Mouse (Mus musculus): ENCODE results near the gene Gm21983. TPM values are rescaled to one million over a fixed set of nuclear protein-coding genes. Genes with fewer than 3 reads are reported as not detected.
A peak's percentile ranks its signal among the peaks of the same experiment; 100 is the strongest.

Gm21983 gene
- total RNA-seq, 2 experiments from 2014 or later: 0.18 TPM; not detected in 1

GRCm38 (mm10) chr7:27136410-27136996, 44.4 kb downstream of the Gm21983 start:
- intact Hi-C loops (cut with DNase I): no loop called here
- no peak for TF ChIP-seq CTCF (IDR thresholded peaks at IDR 0.05)

GRCm38 (mm10) chr7:27133757-27134156, 47.1 kb downstream of the Gm21983 start:
- DNase-seq: no peak
- Histone ChIP-seq H3K4me3 (no peak overlapping the region), H3K27ac (no peak overlapping the region)
- intact Hi-C loops (cut with DNase I): loop anchor here (2.0 kb wide), 3 partner anchors 25 to 151 kb away; no protein-coding TSS in a partner anchor
- no peak for TF ChIP-seq CTCF (IDR thresholded peaks at IDR 0.05)

More at GRCm38 (mm10) chr7:27136410-27136996, 44.4 kb downstream of the Gm21983 start:
- no peak overlapping the region for H3K4me3 ChIP-seq
- no peak for DNase-seq
- no peak overlapping the region for H3K27ac ChIP-seq

GRCm38 (mm10) chr7:27133156-27133555, 47.7 kb downstream of the Gm21983 start:
- Histone ChIP-seq H3K4me3 (no peak overlapping the region), H3K27ac (no peak overlapping the region)
- TF ChIP-seq CTCF (IDR thresholded peaks at IDR 0.05): no peak
- DNase-seq: peak; percentile 39
- intact Hi-C loops (cut with DNase I): loop anchor here (2.0 kb wide), 3 partner anchors 26 to 152 kb away; no protein-coding TSS in a partner anchor

- intact Hi-C loops (cut with DNase I): loop anchor here (2.0 kb wide), 3 partner anchors 26 to 152 kb away; no protein-coding TSS in a partner anchor
- peak; percentile 65 for TF ChIP-seq CTCF (IDR thresholded peaks at IDR 0.05)
- H3K27ac ChIP-seq: no peak overlapping the region
- no peak overlapping the region for H3K4me3 ChIP-seq
- DNase-seq: peak; percentile 67
These were observed 48.3 kb downstream of the Gm21983 start for GRCm38 (mm10) chr7:27132588-27132987.

GRCm38 (mm10) chr7:27131387-27131786, 49.5 kb downstream of the Gm21983 start:
- intact Hi-C loops (cut with DNase I): no loop called here
- H3K4me3 ChIP-seq: no peak overlapping the region
- TF ChIP-seq CTCF (IDR thresholded peaks at IDR 0.05): peak; percentile 31

DNA sequence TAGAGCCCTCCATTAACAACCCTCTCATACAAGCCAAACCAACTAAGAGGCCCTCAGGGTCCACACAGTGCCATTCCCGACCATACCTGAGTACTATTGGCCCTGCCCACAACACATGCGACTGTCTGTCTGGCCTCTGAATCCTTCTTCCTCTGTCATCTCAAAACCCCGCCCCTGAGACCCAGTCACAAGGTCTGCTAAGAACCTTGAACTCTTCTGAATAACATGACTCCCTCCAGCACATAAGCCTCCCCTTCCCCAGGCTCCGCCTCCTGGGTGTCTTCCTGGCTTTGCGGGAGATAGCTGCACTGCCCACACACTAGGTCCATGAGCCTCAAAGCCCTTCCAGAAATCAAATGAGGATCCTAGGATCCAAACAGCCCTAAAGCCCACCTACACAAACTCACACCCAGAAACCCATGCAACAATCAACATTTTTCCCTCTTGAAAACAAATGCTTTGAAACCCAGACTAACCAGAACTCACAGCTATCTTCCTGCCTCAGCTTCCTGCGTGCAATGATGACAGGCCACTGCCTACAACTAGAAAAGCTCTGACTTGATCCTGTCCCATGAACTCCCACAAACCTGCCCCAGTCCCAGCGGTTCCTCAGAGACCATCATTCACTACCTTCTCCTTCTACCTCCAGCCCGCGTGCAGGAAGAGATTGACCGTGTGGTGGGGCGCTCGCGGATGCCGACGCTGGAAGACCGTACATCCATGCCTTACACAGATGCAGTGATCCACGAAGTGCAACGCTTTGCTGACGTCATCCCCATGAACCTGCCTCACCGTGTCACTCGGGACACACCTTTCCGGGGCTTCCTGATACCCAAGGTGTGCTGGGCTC, 50.1 kb downstream of the Gm21983 start:
- Histone ChIP-seq H3K27ac (no peak overlapping the region), H3K4me3 (no peak overlapping the region)
- DNase-seq: no peak
- intact Hi-C loops (cut with DNase I): no loop called here
- no peak for TF ChIP-seq CTCF (IDR thresholded peaks at IDR 0.05)

More at GRCm38 (mm10) chr7:27131387-27131786, 49.5 kb downstream of the Gm21983 start:
- DNase-seq: no peak
- H3K27ac ChIP-seq: no peak overlapping the region

GRCm38 (mm10) chr7:27129811-27130210, 51.1 kb downstream of the Gm21983 start:
- Histone ChIP-seq H3K27ac (no peak overlapping the region), H3K4me3 (no peak overlapping the region)
- intact Hi-C loops (cut with DNase I): no loop called here
- TF ChIP-seq CTCF (IDR thresholded peaks at IDR 0.05): no peak
- no peak for DNase-seq

DNA sequence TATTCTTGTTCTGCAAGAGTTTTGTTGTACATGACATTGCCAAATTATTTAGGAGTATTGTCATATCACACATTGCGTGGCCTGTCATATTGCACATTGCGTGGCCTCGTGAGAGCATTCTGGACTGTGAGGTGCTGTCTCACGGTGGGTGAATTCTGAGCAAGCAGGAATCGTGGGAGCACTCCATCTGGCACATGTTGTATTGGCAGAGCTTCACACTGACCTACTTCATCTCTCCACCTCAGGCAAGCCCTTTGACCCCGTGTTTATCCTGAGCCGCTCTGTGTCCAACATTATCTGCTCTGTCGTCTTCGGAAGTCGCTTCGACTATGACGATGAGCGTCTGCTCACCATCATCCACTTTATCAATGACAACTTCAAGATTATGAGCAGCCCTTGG, 51.9 kb downstream of the Gm21983 start:
- DNase-seq: no peak
- no peak for TF ChIP-seq CTCF (IDR thresholded peaks at IDR 0.05)
- Histone ChIP-seq H3K27ac (no peak overlapping the region), H3K4me3 (no peak overlapping the region)
- intact Hi-C loops (cut with DNase I): no loop called here

DNA sequence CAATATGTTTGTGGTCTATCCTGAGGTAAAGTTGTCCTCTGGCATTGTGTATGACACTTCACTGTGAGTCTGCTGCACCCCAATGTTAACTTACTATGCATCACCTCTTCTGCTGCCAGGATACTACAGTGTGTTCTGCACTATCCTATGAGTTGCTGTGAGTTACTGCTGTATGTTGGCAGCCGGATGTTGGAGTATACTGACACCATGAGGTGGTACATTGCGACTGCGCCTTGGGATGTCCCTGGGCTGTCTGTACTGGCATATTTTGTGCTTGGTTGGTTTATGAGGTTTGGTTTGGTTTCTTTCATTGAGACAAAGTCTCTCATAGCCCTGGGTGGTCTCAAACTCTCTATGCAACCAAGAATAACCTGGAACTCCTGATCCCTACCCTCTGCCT, 52.7 kb downstream of the Gm21983 start:
- no peak overlapping the region for H3K4me3 ChIP-seq
- H3K27ac ChIP-seq: no peak overlapping the region
- DNase-seq: peak; percentile 34
- peak; percentile 69 for TF ChIP-seq CTCF (IDR thresholded peaks at IDR 0.05)
- intact Hi-C loops (cut with DNase I): no loop called here

- H3K27ac ChIP-seq: no peak overlapping the region
- DNase-seq: no peak
- H3K4me3 ChIP-seq: no peak overlapping the region
- no peak for TF ChIP-seq CTCF (IDR thresholded peaks at IDR 0.05)
- intact Hi-C loops (cut with DNase I): no loop called here
These were observed 55.9 kb downstream of the Gm21983 start for GRCm38 (mm10) chr7:27124969-27125368.

- no peak for TF ChIP-seq CTCF (IDR thresholded peaks at IDR 0.05)
- intact Hi-C loops (cut with DNase I): no loop called here
- DNase-seq: no peak
- H3K4me3 ChIP-seq: no peak overlapping the region
- no peak overlapping the region for H3K27ac ChIP-seq
These were observed 56.5 kb downstream of the Gm21983 start for GRCm38 (mm10) chr7:27124305-27124832.

DNA sequence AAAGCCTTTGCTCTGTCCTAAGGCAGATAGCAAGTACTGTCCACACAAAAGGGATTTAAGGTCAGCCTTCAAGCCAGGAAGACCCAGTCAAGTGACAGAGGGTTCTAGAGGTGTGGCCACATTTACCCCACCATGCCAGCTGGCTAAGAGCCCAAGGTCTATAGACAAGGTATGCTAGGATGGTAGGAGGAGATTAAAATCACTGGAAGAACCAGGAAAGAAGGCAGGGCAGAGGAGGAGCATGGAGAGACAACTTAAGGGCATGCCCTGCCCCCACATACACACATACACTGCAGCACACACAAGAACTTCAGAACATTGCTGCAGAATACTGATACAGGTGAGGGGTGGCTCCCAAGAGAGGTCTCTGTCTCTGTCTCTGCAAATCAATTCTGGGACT, 61.2 kb downstream of the Gm21983 start, which contains the start of gene Cyp2f2:
TSS of gene Cyp2f2 (plus strand) at position 234 of the 400 bp plus-strand sequence.
- peak within 1 kb of the TSS; percentile 39; the same call in 1 of the 2 replicates for H3K27ac ChIP-seq
- no peak within 1 kb of the TSS for H3K4me3 ChIP-seq
- intact Hi-C loops (cut with DNase I): no loop called here
- no peak for DNase-seq
- TF ChIP-seq CTCF (IDR thresholded peaks at IDR 0.05): no peak

Small RNA genes lying within 50 kb of the gene (microRNA-seq; reads per million reads assigned to microRNA genes)
- gene Mir1191 (not detected), gene Mir3101 (not detected)

Other genes with a start within 250 kb of the Gm21983 start
- not detected for gene Cyp2a22, start 241.7 kb downstream of the Gm21983 start, total RNA-seq (2021)
- gene Cyp2a12, start 152.0 kb downstream of the Gm21983 start, total RNA-seq (2021): under 1 TPM in 1 of 2 experiments, not detected in 1; 0.14 TPM
- gene Cyp2f2, start 61.2 kb downstream of the Gm21983 start, total RNA-seq (2021): under 1 TPM; 0.50 to 0.64 TPM
- gene Cyp2t4, start 27.4 kb downstream of the Gm21983 start, total RNA-seq (2021): not detected
- 100 to 1,000 TPM in 1 of 2 experiments, 10 to 100 TPM in 1; 97.6 to 119 TPM for gene Egln2, start 14.3 kb downstream of the Gm21983 start, total RNA-seq (2021)
- gene Rab4b, start 2.2 kb downstream of the Gm21983 start, total RNA-seq (2021): 1 to 10 TPM; 5.7 to 6.5 TPM
- gene Mia, start 71 bp upstream of the Gm21983 start, total RNA-seq (2021): not detected
- gene BC024978, start 14.7 kb upstream of the Gm21983 start, total RNA-seq (2021): 10 to 100 TPM; 14.6 to 15.8 TPM
- gene Snrpa, start 15.2 kb upstream of the Gm21983 start, total RNA-seq (2021): 10 to 100 TPM; 32.5 to 37.3 TPM
- 1 to 10 TPM; 3.9 to 4.3 TPM for gene Itpkc, start 47.6 kb upstream of the Gm21983 start, total RNA-seq (2021)
- 1 to 10 TPM; 3.2 to 3.4 TPM for gene Coq8b, start 51.9 kb upstream of the Gm21983 start, total RNA-seq (2021)
- gene Numbl, start 77.3 kb upstream of the Gm21983 start, total RNA-seq (2021): 1 to 10 TPM; 3.8 to 4.2 TPM
- gene Ltbp4, start 156.6 kb upstream of the Gm21983 start, total RNA-seq (2021): 10 to 100 TPM; 48.0 to 81.2 TPM
- 1 to 10 TPM; 2.3 to 2.8 TPM for gene Shkbp1, start 174.9 kb upstream of the Gm21983 start, total RNA-seq (2021)
- gene Gm20479, start 176.3 kb upstream of the Gm21983 start, total RNA-seq (2021): not detected